Mouse (Mus musculus) brain, embryonic 14.5 days (tissue): Measurements from ENCODE around the gene Ilf3. TPM values are rescaled to one million over a fixed set of nuclear protein-coding genes. Genes with fewer than 3 reads are reported as not detected.
A peak's percentile ranks its signal among the peaks of the same experiment; 100 is the strongest.

Source experiments
- DNase-seq: peaks from one replicate; pipeline ENCODE4 v3.0.0-alpha.2; 2011; ENCODE audit warnings: low read depth
- CTCF ChIP-seq: fragments of 200-500 bp; IDR thresholded peaks from 2 replicates; pipeline ENCODE4 v1.5.1; 2012; ENCODE audit warnings: inconsistent platforms, mild to moderate bottlenecking, moderate library complexity, borderline replicate concordance; ENCODE audit not compliant: insufficient read depth, insufficient read length; ENCODE audit errors: extremely low read depth
- POLR2A ChIP-seq: fragments of 200-500 bp; IDR thresholded peaks from 2 replicates; pipeline ENCODE4 v1.6.1; 2012; ENCODE audit warnings: mild to moderate bottlenecking, inconsistent platforms, borderline replicate concordance; ENCODE audit not compliant: poor library complexity, insufficient read depth, insufficient read length, severe bottlenecking; ENCODE audit errors: extremely low read depth
- polyA plus RNA-seq: library from polyadenylated mRNA; depleted of rRNA; stranded (reverse); fragments of >200 nt; gene quantifications from 2 replicates; pipeline ENCODE4 v1.2.3, GENCODE M21; 2012

Ilf3 gene
- polyA plus RNA-seq, 1 experiment = 216 TPM

- DNase-seq = no peak
These were observed 37.9 kb upstream of the Ilf3 start for GRCm38 (mm10) chr9:21329699-21330289.

GRCm38 (mm10) chr9:21331365-21332140 is 36.1 kb upstream of the Ilf3 start:
- TF ChIP-seq POLR2A (no peak), CTCF (no peak)
- no peak for DNase-seq

More at GRCm38 (mm10) chr9:21329699-21330289, 37.9 kb upstream of the Ilf3 start:
- TF ChIP-seq CTCF (no peak), POLR2A (no peak)

- TF ChIP-seq CTCF (no peak), POLR2A (no peak)
- DNase-seq = peak; percentile 50
These were observed 35.3 kb upstream of the Ilf3 start for GRCm38 (mm10) chr9:21332161-21333061.

GRCm38 (mm10) chr9:21333523-21333922 is 34.1 kb upstream of the Ilf3 start:
- TF ChIP-seq CTCF (no peak), POLR2A (no peak)
- DNase-seq = no peak

GRCm38 (mm10) chr9:21334747-21335146 is 32.9 kb upstream of the Ilf3 start:
- DNase-seq = no peak
- TF ChIP-seq CTCF (no peak), POLR2A (no peak)

- no peak for TF ChIP-seq POLR2A
- no peak for TF ChIP-seq CTCF
- no peak for DNase-seq
These were observed 32.3 kb upstream of the Ilf3 start for GRCm38 (mm10) chr9:21335391-21335790.

GRCm38 (mm10) chr9:21336491-21336890 is 31.2 kb upstream of the Ilf3 start:
- TF ChIP-seq POLR2A (no peak), CTCF (no peak)
- no peak for DNase-seq

GRCm38 (mm10) chr9:21337652-21338051 is 30.0 kb upstream of the Ilf3 start:
- TF ChIP-seq POLR2A (no peak), CTCF (no peak)
- no peak for DNase-seq

- DNase-seq = no peak
- TF ChIP-seq CTCF = no peak
- no peak for TF ChIP-seq POLR2A
These were observed 27.3 kb upstream of the Ilf3 start for GRCm38 (mm10) chr9:21340411-21340810.

- no peak for DNase-seq
- TF ChIP-seq CTCF (no peak), POLR2A (no peak)
These were observed 20.9 kb upstream of the Ilf3 start for GRCm38 (mm10) chr9:21346627-21347365.
